Mouse (Mus musculus): ENCODE results near the gene BC051019. TPM values are rescaled to one million over a fixed set of nuclear protein-coding genes. Genes with fewer than 3 reads are reported as not detected.

The BC051019 gene
- polyA plus RNA-seq, 1 experiment from 2014 or later: 0.14 TPM

Other genes starting within 250 kb of the BC051019 start
- 0.04 and 0.09 TPM in 2 replicates for gene Trim66, start 215.7 kb downstream of the BC051019 start, polyA plus RNA-seq (2014; fragmentation: Nextera tagmentation; extraction: Ambion mirVana)
- 163 and 168 TPM in 2 replicates for gene Rpl27a, start 204.7 kb downstream of the BC051019 start, polyA plus RNA-seq (2014; fragmentation: Nextera tagmentation; extraction: Ambion mirVana)
- gene St5, start 20.2 kb downstream of the BC051019 start, polyA plus RNA-seq (2014; fragmentation: Nextera tagmentation; extraction: Ambion mirVana): 53.3 and 62.3 TPM in 2 replicates
- gene Akip1, start 20.2 kb downstream of the BC051019 start, polyA plus RNA-seq (2014; fragmentation: Nextera tagmentation; extraction: Ambion mirVana): 36.3 and 36.9 TPM in 2 replicates
- gene Ascl3, start 7.9 kb upstream of the BC051019 start, polyA plus RNA-seq (2014; fragmentation: Nextera tagmentation; extraction: Ambion mirVana): not detected in 2 replicates
- 58.8 and 65.9 TPM in 2 replicates for gene Tmem9b, start 29.0 kb upstream of the BC051019 start, polyA plus RNA-seq (2014; fragmentation: Nextera tagmentation; extraction: Ambion mirVana)
- gene Nrip3, start 58.2 kb upstream of the BC051019 start, polyA plus RNA-seq (2014; fragmentation: Nextera tagmentation; extraction: Ambion mirVana): 0.94 and 1.4 TPM in 2 replicates
- 1.9 and 2.2 TPM in 2 replicates for gene Scube2, start 141.8 kb upstream of the BC051019 start, polyA plus RNA-seq (2014; fragmentation: Nextera tagmentation; extraction: Ambion mirVana)
- gene Dennd5a, start 236.6 kb upstream of the BC051019 start, polyA plus RNA-seq (2014; fragmentation: Nextera tagmentation; extraction: Ambion mirVana): 51.3 and 52.4 TPM in 2 replicates